Mouse (Mus musculus) kidney, embryonic 15.5 days (tissue): ENCODE measurements around the gene Cpm. TPM values are rescaled to one million over a fixed set of nuclear protein-coding genes. Genes with fewer than 3 reads are reported as not detected.
A peak's percentile ranks its signal among the peaks of the same experiment; 100 is the strongest.

ENCODE experiments used
- ATAC-seq: fragments of 200-750 bp; cut with Nextera tagmentation; replicated peaks from 2 replicates; pipeline ENCODE4 v1.8.0; 2017; ENCODE audit warnings: moderate TSS enrichment; ENCODE audit not compliant: low FRiP score
- H3K27ac ChIP-seq: fragments of 300-500 bp; sonication (generic); 2 replicates; pipeline ENCODE4 v1.5.1; 2015; ENCODE audit warnings: mild to moderate bottlenecking, inconsistent platforms
- H3K27me3 ChIP-seq: fragments of 300-500 bp; sonication (generic); 2 replicates; pipeline ENCODE4 v1.6.1; 2015; ENCODE audit warnings: inconsistent platforms
- H3K36me3 ChIP-seq: fragments of 300-500 bp; sonication (generic); 2 replicates; pipeline ENCODE4 v1.6.1; 2015; ENCODE audit warnings: inconsistent platforms
- H3K4me1 ChIP-seq: fragments of 300-500 bp; sonication (generic); 2 replicates; pipeline ENCODE4 v1.6.1; 2015; ENCODE audit warnings: inconsistent platforms
- H3K4me2 ChIP-seq: fragments of 300-500 bp; sonication (generic); 2 replicates; pipeline ENCODE4 v1.6.1; 2015; ENCODE audit warnings: moderate library complexity, mild to moderate bottlenecking, inconsistent platforms
- H3K4me3 ChIP-seq: fragments of 300-500 bp; sonication (generic); replicated peaks from 2 replicates; pipeline ENCODE4 v1.5.1; 2015; ENCODE audit warnings: mild to moderate bottlenecking, inconsistent platforms
- H3K9ac ChIP-seq: fragments of 300-500 bp; sonication (generic); 2 replicates; pipeline ENCODE4 v1.6.1; 2015; ENCODE audit warnings: mild to moderate bottlenecking, inconsistent platforms
- H3K9me3 ChIP-seq: fragments of 300-500 bp; sonication (generic); replicated peaks from 2 replicates; pipeline ENCODE4 v1.6.1; 2016; ENCODE audit warnings: inconsistent platforms
- WGBS: fragments of 180-500 bp; shearing (Covaris S2); methylation state at CpG from one replicate; pipeline ENCODE4 v1.1.7; 2015; ENCODE audit warnings: mixed read lengths; 5-methylcytosine and 5-hydroxymethylcytosine counted together
- polyA plus RNA-seq: library from polyadenylated mRNA; unstranded; fragments of >200 nt; fragmentation: Nextera tagmentation; extraction: Ambion mirVana; gene quantifications from 2 replicates; pipeline ENCODE4 v1.2.1, GENCODE M21; 2015

Cpm gene
- polyA plus RNA-seq, 1 experiment from 2014 or later: 31.5 TPM

- no peak for ATAC-seq
- Histone ChIP-seq H3K27me3 (no peaks in the 10 kb centered on the region), H3K9ac (no peak overlapping the region), H3K4me3 (no peak overlapping the region), H3K36me3 (0 out of 2 replicates have a peak, but pooled peaks cover 9% of the 10 kb centered on the region), H3K4me1 (peaks cover 30% of the 10 kb centered on the region), H3K4me2 (no peak overlapping the region), H3K27ac (no peak overlapping the region), H3K9me3 (no peaks in the 10 kb centered on the region)
- WGBS: 92% methylated on average over 9 of the region's 9 CpGs
These were observed 37.8 kb downstream of the Cpm start for GRCm38 (mm10) chr10:117666947-117667630.

GRCm38 (mm10) chr10:117667663-117668507 is 38.6 kb downstream of the Cpm start:
- WGBS: 94% methylated on average over 28 of the region's 28 CpGs
- ATAC-seq: no peak
- Histone ChIP-seq H3K27ac (no peak overlapping the region), H3K4me1 (peaks cover 26% of the 10 kb centered on the region), H3K4me3 (no peak overlapping the region), H3K4me2 (no peak overlapping the region), H3K27me3 (no peaks in the 10 kb centered on the region), H3K36me3 (0 out of 2 replicates have a peak, but pooled peaks cover 9% of the 10 kb centered on the region), H3K9ac (no peak overlapping the region), H3K9me3 (no peaks in the 10 kb centered on the region)

GRCm38 (mm10) chr10:117668546-117669300 is 39.4 kb downstream of the Cpm start:
- Histone ChIP-seq H3K4me2 (no peak overlapping the region), H3K9me3 (no peaks in the 10 kb centered on the region), H3K4me1 (peaks cover 18% of the 10 kb centered on the region), H3K27ac (no peak overlapping the region), H3K27me3 (no peaks in the 10 kb centered on the region), H3K4me3 (no peak overlapping the region), H3K36me3 (0 out of 2 replicates have a peak, but pooled peaks cover 9% of the 10 kb centered on the region), H3K9ac (no peak overlapping the region)
- ATAC-seq: no peak
- WGBS: 65% methylated on average over 10 of the region's 10 CpGs

GRCm38 (mm10) chr10:117669449-117670090 is 40.3 kb downstream of the Cpm start:
- WGBS: 51% methylated on average over 10 of the region's 10 CpGs
- H3K9ac ChIP-seq: no peak overlapping the region
- no peaks in the 10 kb centered on the region for H3K9me3 ChIP-seq
- peaks cover 12% of the 10 kb centered on the region for H3K4me1 ChIP-seq
- 0 out of 2 replicates have a peak, but pooled peaks cover 9% of the 10 kb centered on the region for H3K36me3 ChIP-seq
- ATAC-seq: no peak
- no peak overlapping the region for H3K4me3 ChIP-seq
- no peak overlapping the region for H3K4me2 ChIP-seq
- H3K27ac ChIP-seq: peak overlapping the region; percentile 39; the same call in 1 of the 2 replicates
- H3K27me3 ChIP-seq: no peaks in the 10 kb centered on the region

GRCm38 (mm10) chr10:117670092-117670491 is 40.8 kb downstream of the Cpm start:
- H3K4me1 ChIP-seq: peaks cover 9% of the 10 kb centered on the region; the same call in 1 of the 2 replicates
- H3K27ac ChIP-seq: no peak overlapping the region
- 0 out of 2 replicates have a peak, but pooled peaks cover 9% of the 10 kb centered on the region for H3K36me3 ChIP-seq
- no peaks in the 10 kb centered on the region for H3K9me3 ChIP-seq
- H3K27me3 ChIP-seq: no peaks in the 10 kb centered on the region
- no peak overlapping the region for H3K4me3 ChIP-seq
- no peak overlapping the region for H3K4me2 ChIP-seq
- WGBS: 53% methylated on average over 3 of the region's 3 CpGs
- ATAC-seq: no peak
- no peak overlapping the region for H3K9ac ChIP-seq

GRCm38 (mm10) chr10:117670791-117671190 is 41.5 kb downstream of the Cpm start:
- H3K9ac ChIP-seq: no peak overlapping the region
- H3K27ac ChIP-seq: no peak overlapping the region
- no peak for ATAC-seq
- no peaks in the 10 kb centered on the region for H3K27me3 ChIP-seq
- H3K4me3 ChIP-seq: no peak overlapping the region
- no peak overlapping the region for H3K4me2 ChIP-seq
- H3K9me3 ChIP-seq: no peaks in the 10 kb centered on the region
- 0 out of 2 replicates have a peak, but pooled peaks cover 9% of the 10 kb centered on the region for H3K36me3 ChIP-seq
- 84% methylated on average over 5 of the region's 5 CpGs for WGBS
- H3K4me1 ChIP-seq: peaks cover 8% of the 10 kb centered on the region; the same call in 1 of the 2 replicates

- Histone ChIP-seq H3K36me3 (0 out of 2 replicates have a peak, but pooled peaks cover 9% of the 10 kb centered on the region), H3K4me3 (no peak overlapping the region), H3K27me3 (no peaks in the 10 kb centered on the region), H3K4me1 (peaks cover 12% of the 10 kb centered on the region), H3K27ac (no peak overlapping the region), H3K9me3 (no peaks in the 10 kb centered on the region), H3K9ac (no peak overlapping the region), H3K4me2 (no peak overlapping the region)
- 90% methylated on average over 9 of the region's 9 CpGs for WGBS
- ATAC-seq: no peak
These were observed 42.0 kb downstream of the Cpm start for GRCm38 (mm10) chr10:117671266-117671665.

- Histone ChIP-seq H3K9ac (no peak overlapping the region), H3K27ac (no peak overlapping the region), H3K4me1 (peaks cover 19% of the 10 kb centered on the region), H3K27me3 (no peaks in the 10 kb centered on the region), H3K36me3 (0 out of 2 replicates have a peak, but pooled peaks cover 9% of the 10 kb centered on the region), H3K4me2 (no peak overlapping the region), H3K4me3 (no peak overlapping the region), H3K9me3 (no peaks in the 10 kb centered on the region)
- WGBS: 87% methylated on average over 13 of the region's 13 CpGs
- ATAC-seq: no peak
These were observed 42.8 kb downstream of the Cpm start for GRCm38 (mm10) chr10:117671930-117672666.

- 65% methylated on average over 7 of the region's 7 CpGs for WGBS
- 0 out of 2 replicates have a peak, but pooled peaks cover 9% of the 10 kb centered on the region for H3K36me3 ChIP-seq
- H3K4me3 ChIP-seq: no peak overlapping the region
- no peaks in the 10 kb centered on the region for H3K27me3 ChIP-seq
- no peak overlapping the region for H3K27ac ChIP-seq
- H3K9me3 ChIP-seq: no peaks in the 10 kb centered on the region
- H3K4me2 ChIP-seq: no peak overlapping the region
- no peak for ATAC-seq
- H3K4me1 ChIP-seq: peaks cover 19% of the 10 kb centered on the region
- no peak overlapping the region for H3K9ac ChIP-seq
These were observed 43.4 kb downstream of the Cpm start for GRCm38 (mm10) chr10:117672693-117673092.

GRCm38 (mm10) chr10:117673913-117674312 is 44.6 kb downstream of the Cpm start:
- Histone ChIP-seq H3K36me3 (0 out of 2 replicates have a peak, but pooled peaks cover 5% of the 10 kb centered on the region), H3K4me2 (no peak overlapping the region), H3K4me1 (peaks cover 19% of the 10 kb centered on the region), H3K27me3 (no peaks in the 10 kb centered on the region), H3K9me3 (no peaks in the 10 kb centered on the region), H3K27ac (no peak overlapping the region), H3K9ac (no peak overlapping the region), H3K4me3 (no peak overlapping the region)
- ATAC-seq: no peak
- 87% methylated on average over 1 of the region's 1 CpGs for WGBS
